19 mouse cellular contexts compared by ENCODE assay signal in genomic region chr2:154190546-154191258, GRCm38 (mm10). TPM values are rescaled to one million over a fixed set of nuclear protein-coding genes. Genes with fewer than 3 reads are reported as not detected.
DNase-seq lines count a peak whose midpoint lies in the region; ATAC-seq and TF ChIP-seq lines count a peak whose summit lies in the region.
"Had no signal": no experiment of that assay in that cellular context is flagged by ENCODE, and none has a peak within 500 bp of the region (broad histone marks: within the 10 kb centered on the region; RNA-seq: fewer than 3 reads in every experiment).

Gene Bpifb1 (plus strand): TSS chr2:154190818.

- no peak for ATAC-seq in heart, embryonic 15.5 days (replicated peaks; ENCODE audit: insufficient number of reproducible peaks, insufficient read depth, low FRiP score, low read depth)
- ATAC-seq: forebrain, embryonic 16.5 days; midbrain, embryonic 15.5 days had no signal

- H3K36me3 ChIP-seq in heart, embryonic 15.5 days: no peaks in the 10 kb centered on the region
- no peaks in the 10 kb centered on the region for H3K36me3 ChIP-seq in testis, adult 2 months (ENCODE audit: control insufficient read depth, insufficient read depth, low read length)
- H3K36me3 ChIP-seq: embryonic facial prominence, embryonic 10.5 days; limb, embryonic 10.5 days; liver, embryonic 15.5 days; midbrain, embryonic 15.5 days had no signal

- no peak within 1 kb of the TSS for H3K4me2 ChIP-seq in heart, embryonic 15.5 days
- H3K4me2 ChIP-seq: liver, embryonic 15.5 days; midbrain, embryonic 15.5 days had no signal

- 85% methylated on average over 11 of the region's 11 CpGs for whole genome bisulfite sequencing in heart, embryonic 15.5 days

- H3K27ac ChIP-seq in heart, embryonic 15.5 days: peak within 1 kb of the TSS; percentile 63
- no peak within 1 kb of the TSS for H3K27ac ChIP-seq in layer of hippocampus, adult 2 months
- H3K27ac ChIP-seq in testis, adult 2 months (ENCODE audit: control insufficient read depth, insufficient read depth, low read depth, low read length): peak within 1 kb of the TSS; percentile 74
- H3K27ac ChIP-seq: embryonic facial prominence, embryonic 10.5 days; limb, embryonic 10.5 days; liver, embryonic 15.5 days; midbrain, embryonic 15.5 days had no signal

- H3K9ac ChIP-seq in heart, embryonic 15.5 days: no peak within 1 kb of the TSS
- H3K9ac ChIP-seq: liver, embryonic 15.5 days; midbrain, embryonic 15.5 days had no signal

- no peak for TF ChIP-seq POLR2A in testis, adult 2 months (IDR thresholded peaks at IDR 0.05; ENCODE audit: control insufficient read depth, low read depth, low read length)

- no peak within 1 kb of the TSS for H3K4me3 ChIP-seq in heart, embryonic 15.5 days
- no peak within 1 kb of the TSS for H3K4me3 ChIP-seq in layer of hippocampus, adult 2 months
- no peak within 1 kb of the TSS for H3K4me3 ChIP-seq in testis, adult 2 months (ENCODE audit: control insufficient read depth, low read depth, low read length)
- H3K4me3 ChIP-seq: embryonic facial prominence, embryonic 10.5 days; erythroblast, embryonic 14.5 days; limb, embryonic 10.5 days; liver, embryonic 15.5 days; midbrain, embryonic 15.5 days had no signal

- no peaks in the 10 kb centered on the region for H3K27me3 ChIP-seq in heart, embryonic 15.5 days
- H3K27me3 ChIP-seq in testis, adult 2 months (ENCODE audit: control insufficient read depth, insufficient read depth, low read length): no peaks in the 10 kb centered on the region
- H3K27me3 ChIP-seq: liver, embryonic 15.5 days; midbrain, embryonic 15.5 days had no signal

- TF ChIP-seq CTCF in layer of hippocampus, adult 2 months (conservative IDR thresholded peaks at IDR 0.05): peak; percentile 50
- TF ChIP-seq CTCF in testis, adult 2 months (IDR thresholded peaks at IDR 0.05; ENCODE audit: control insufficient read depth, insufficient read depth, insufficient replicate concordance, low read depth, low read length): no peak

- intact Hi-C loops in left cerebral cortex, postnatal 25 days (cut with DNase I): no loop called here

- DNase-seq in heart, adult 9 months (ENCODE audit: low spot score in 2 of 2): no peak
- peak in 1 of 2 experiments; percentile 4 for DNase-seq in layer of hippocampus, adult 2 months (ENCODE audit: low spot score in 2 of 2)
- no peak for DNase-seq in layer of hippocampus, postnatal 10 days (ENCODE audit: low spot score in 2 of 2)
- DNase-seq in testis, postnatal 14 days (ENCODE audit: low spot score): no peak
- DNase-seq in left cerebral cortex, postnatal 25 days (ENCODE audit: low spot score in 2 of 2): no peak
- DNase-seq: adrenal gland, postnatal 14 days; cerebellum, adult 9-11 months; gastrocnemius, postnatal 10 days; heart, postnatal 36 days had no signal

- H3K9me3 ChIP-seq in heart, embryonic 15.5 days (replicated peaks): no peaks in the 10 kb centered on the region
- H3K9me3 ChIP-seq: embryonic facial prominence, embryonic 10.5 days; limb, embryonic 10.5 days; liver, embryonic 15.5 days; midbrain, embryonic 15.5 days had no signal

- H3K4me1 ChIP-seq in heart, embryonic 15.5 days (replicated peaks): peaks cover 24% of the 10 kb centered on the region
- H3K4me1 ChIP-seq in testis, adult 2 months (ENCODE audit: control insufficient read depth, insufficient read depth, low read length): peaks cover 3% of the 10 kb centered on the region
- H3K4me1 ChIP-seq: liver, embryonic 15.5 days; midbrain, embryonic 15.5 days had no signal

RNA-seq across cellular contexts. Expression of gene Bpifb1, which starts in this region (rescaled TPM):
- 0.22 and 0.31 TPM in 2 replicates for polyA plus RNA-seq in heart, embryonic 15.5 days (2015; fragmentation: Nextera tagmentation; extraction: Ambion mirVana)
- under 1 TPM in 1 of 2 experiments, not detected in 1; 0.22 TPM for total RNA-seq in layer of hippocampus, adult 2 months (2021)
- total RNA-seq in layer of hippocampus, postnatal 10 days (2021): under 1 TPM; 0.30 to 0.54 TPM
- polyA plus RNA-seq in testis, adult 2 months (2012; rRNA removed): 0.37 and 0.42 TPM in 2 replicates
- under 1 TPM; 0.21 TPM for total RNA-seq in left cerebral cortex, postnatal 25 days (2021)
- total RNA-seq: adrenal gland, postnatal 14 days; gastrocnemius, postnatal 10 days; heart, postnatal 36 days; megakaryocyte progenitor cell, adult 5-6 weeks; MEL had no signal
- polyA plus RNA-seq: embryonic facial prominence, embryonic 10.5 days; erythroblast, embryonic 14.5 days; limb, embryonic 10.5 days had no signal
